Mouse (Mus musculus) forebrain, embryonic 10.5 days (tissue): ENCODE measurements around the gene Gipc2. TPM values are rescaled to one million over a fixed set of nuclear protein-coding genes. Genes with fewer than 3 reads are reported as not detected.

Source experiments
- DNase-seq: peaks from one replicate; pipeline ENCODE4 v3.0.0-alpha.2; 2017; ENCODE audit warnings: low spot score; ENCODE audit errors: extremely low spot score
- H3K27ac ChIP-seq: fragments of 300-500 bp; sonication (generic); 2 replicates; pipeline ENCODE4 v1.5.1; 2016; ENCODE audit warnings: mild to moderate bottlenecking
- H3K27me3 ChIP-seq: fragments of 300-500 bp; sonication (generic); 2 replicates; pipeline ENCODE4 v1.6.1; 2016; ENCODE audit warnings: mild to moderate bottlenecking; ENCODE audit not compliant: poor library complexity, severe bottlenecking
- H3K36me3 ChIP-seq: fragments of 300-500 bp; sonication (generic); replicated peaks from 2 replicates; pipeline ENCODE4 v1.6.1; 2016; ENCODE audit warnings: mild to moderate bottlenecking, moderate library complexity
- H3K4me1 ChIP-seq: fragments of 300-500 bp; sonication (generic); 2 replicates; pipeline ENCODE4 v1.6.1; 2016
- H3K4me3 ChIP-seq: fragments of 300-500 bp; sonication (generic); 2 replicates; pipeline ENCODE4 v1.5.1; 2016; ENCODE audit warnings: mild to moderate bottlenecking, moderate library complexity
- H3K9me3 ChIP-seq: fragments of 300-500 bp; sonication (generic); 2 replicates; pipeline ENCODE4 v1.6.1; 2016; ENCODE audit warnings: mild to moderate bottlenecking, moderate library complexity
- WGBS: fragments of 180-500 bp; shearing (Covaris S2); methylation state at CpG from one replicate; pipeline ENCODE4 v1.1.7; 2016; 5-methylcytosine and 5-hydroxymethylcytosine counted together
- polyA plus RNA-seq: library from polyadenylated mRNA; unstranded; fragments of >200 nt; fragmentation: Nextera tagmentation; extraction: Ambion mirVana; gene quantifications from 2 replicates; pipeline ENCODE4 v1.2.1, GENCODE M21; 2016

Gene Gipc2
- polyA plus RNA-seq, result 1.9 and 3.5 TPM in 2 replicates

DNA sequence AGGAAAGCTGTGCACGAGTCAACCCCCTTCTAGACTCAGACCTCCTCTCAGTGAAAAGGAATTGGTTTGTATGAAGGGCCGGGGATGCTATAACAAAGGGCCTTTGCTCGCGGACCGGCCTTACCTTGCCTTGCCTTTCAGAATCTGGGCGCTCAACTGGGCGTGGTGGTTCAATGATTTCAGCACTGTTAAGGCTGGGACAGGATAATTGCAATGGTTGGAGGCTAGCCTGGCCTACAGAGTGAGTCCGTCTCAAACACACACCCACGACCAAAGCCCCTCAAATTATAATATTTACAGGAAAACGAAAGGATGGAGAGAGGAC is at the start of gene Gipc2:
Gipc2 (minus strand) TSS at position 132 of the 325 bp plus-strand sequence.
- peaks cover 53% of the 10 kb centered on the region for H3K27me3 ChIP-seq
- 5% methylated on average over 10 of the region's 10 CpGs for WGBS
- H3K4me3 ChIP-seq, result peak within 1 kb of the TSS; percentile 65
- no peaks in the 10 kb centered on the region for H3K36me3 ChIP-seq
- H3K27ac ChIP-seq, result peak within 1 kb of the TSS; percentile 79
- H3K4me1 ChIP-seq, result peaks cover 28% of the 10 kb centered on the region
- peak; percentile 30 for DNase-seq
- H3K9me3 ChIP-seq, result no peaks in the 10 kb centered on the region; the same call in 1 of the 2 replicates

DNA sequence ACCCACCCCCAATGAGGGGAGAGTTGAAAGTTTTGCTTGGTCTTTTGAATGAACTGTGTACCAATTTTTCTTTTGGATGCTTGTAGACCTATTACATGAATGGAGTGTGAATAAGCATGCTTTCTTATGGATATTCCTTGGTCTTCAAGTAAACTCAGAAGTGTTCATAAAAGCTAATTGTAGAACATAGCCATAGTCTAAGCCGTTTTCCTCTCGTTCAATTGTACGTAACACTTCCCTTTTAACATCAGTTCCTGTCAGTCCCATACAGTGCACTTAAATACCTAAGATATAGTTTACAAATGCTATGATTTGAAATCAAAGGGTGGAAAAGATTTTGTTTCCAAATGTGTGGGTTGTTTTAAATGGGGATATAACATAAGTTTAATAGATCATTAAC is 47.4 kb upstream of the Gipc2 start:
- H3K36me3 ChIP-seq, result peaks cover 57% of the 10 kb centered on the region
- no peak overlapping the region for H3K27ac ChIP-seq
- peak overlapping the region; percentile 99 for H3K4me3 ChIP-seq
- no peaks in the 10 kb centered on the region for H3K9me3 ChIP-seq
- WGBS, result 78% methylated on average over 3 of the region's 3 CpGs
- H3K4me1 ChIP-seq, result peaks cover 39% of the 10 kb centered on the region
- DNase-seq, result no peak
- no peaks in the 10 kb centered on the region for H3K27me3 ChIP-seq

DNA sequence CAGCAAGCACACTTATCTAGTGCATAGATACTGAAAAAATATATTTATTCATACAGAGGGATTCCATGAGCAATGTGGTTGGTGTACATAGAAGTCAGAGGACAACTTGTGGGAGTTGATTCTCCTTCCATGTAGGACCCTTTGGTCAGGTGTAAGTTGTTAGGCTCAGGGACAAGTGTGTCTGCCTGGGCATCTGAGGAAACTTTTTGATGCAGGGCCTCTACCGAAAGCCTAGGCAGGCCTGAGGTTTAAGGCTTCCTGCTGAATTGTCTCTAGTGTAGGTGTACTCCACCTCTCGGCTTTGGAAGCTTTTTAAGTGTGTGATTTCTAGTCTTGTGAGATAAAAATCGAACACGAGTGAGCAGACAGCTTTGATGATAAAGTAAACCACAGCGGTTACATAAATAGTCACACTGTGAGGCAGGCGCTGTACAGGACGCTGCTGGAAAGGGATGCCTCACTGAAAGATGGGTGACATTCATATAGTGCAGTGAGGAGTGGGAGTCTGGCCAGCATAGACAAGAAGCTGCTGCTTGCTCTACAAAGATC is 45.8 kb upstream of the Gipc2 start:
- Histone ChIP-seq H3K27me3 (no peaks in the 10 kb centered on the region), H3K4me3 (peak overlapping the region; percentile 99), H3K9me3 (no peaks in the 10 kb centered on the region), H3K4me1 (peaks cover 41% of the 10 kb centered on the region), H3K27ac (peak overlapping the region; percentile 100), H3K36me3 (peaks cover 56% of the 10 kb centered on the region)
- WGBS, result 59% methylated on average over 7 of the region's 7 CpGs
- no peak for DNase-seq

DNA sequence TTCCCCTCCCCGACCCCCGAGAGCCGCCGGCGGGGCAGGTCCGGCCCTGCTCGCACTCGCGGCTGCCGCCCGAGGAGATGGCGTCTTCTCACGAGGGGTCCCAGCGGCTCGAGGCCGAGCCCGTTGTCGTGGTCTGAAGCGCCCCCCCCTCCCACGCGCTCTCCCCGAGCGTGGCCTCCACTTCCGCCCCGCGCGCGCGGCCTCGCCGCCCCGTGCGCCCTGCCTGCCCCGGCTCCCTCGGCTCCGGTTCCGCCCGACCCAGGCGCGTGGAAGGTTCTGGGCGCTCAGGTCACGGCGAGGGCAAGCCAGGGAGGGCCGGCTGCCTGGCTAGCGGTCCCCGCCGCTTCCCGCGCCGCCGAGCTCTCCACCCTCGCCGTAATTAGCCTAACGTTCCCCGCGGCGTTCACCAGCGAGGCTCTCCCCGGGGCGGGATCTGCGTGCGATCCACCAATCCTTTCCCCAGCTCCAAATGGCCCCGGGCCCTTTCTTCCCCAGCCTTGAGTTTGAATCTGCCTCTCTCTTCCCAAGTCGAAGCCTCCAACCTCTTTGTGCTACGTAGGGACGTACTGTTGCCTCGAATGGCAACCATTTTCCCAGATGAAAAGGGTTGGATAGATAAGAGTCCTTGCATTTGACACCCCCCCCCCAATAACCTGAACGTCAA is 44.8 kb upstream of the Gipc2 start:
- WGBS, result 1% methylated on average over 66 of the region's 68 CpGs
- Histone ChIP-seq H3K4me1 (peaks cover 40% of the 10 kb centered on the region), H3K36me3 (peaks cover 50% of the 10 kb centered on the region), H3K9me3 (no peaks in the 10 kb centered on the region), H3K4me3 (peak overlapping the region; percentile 99), H3K27ac (peak overlapping the region; percentile 100), H3K27me3 (no peaks in the 10 kb centered on the region)
- peak; percentile 73 for DNase-seq

DNA sequence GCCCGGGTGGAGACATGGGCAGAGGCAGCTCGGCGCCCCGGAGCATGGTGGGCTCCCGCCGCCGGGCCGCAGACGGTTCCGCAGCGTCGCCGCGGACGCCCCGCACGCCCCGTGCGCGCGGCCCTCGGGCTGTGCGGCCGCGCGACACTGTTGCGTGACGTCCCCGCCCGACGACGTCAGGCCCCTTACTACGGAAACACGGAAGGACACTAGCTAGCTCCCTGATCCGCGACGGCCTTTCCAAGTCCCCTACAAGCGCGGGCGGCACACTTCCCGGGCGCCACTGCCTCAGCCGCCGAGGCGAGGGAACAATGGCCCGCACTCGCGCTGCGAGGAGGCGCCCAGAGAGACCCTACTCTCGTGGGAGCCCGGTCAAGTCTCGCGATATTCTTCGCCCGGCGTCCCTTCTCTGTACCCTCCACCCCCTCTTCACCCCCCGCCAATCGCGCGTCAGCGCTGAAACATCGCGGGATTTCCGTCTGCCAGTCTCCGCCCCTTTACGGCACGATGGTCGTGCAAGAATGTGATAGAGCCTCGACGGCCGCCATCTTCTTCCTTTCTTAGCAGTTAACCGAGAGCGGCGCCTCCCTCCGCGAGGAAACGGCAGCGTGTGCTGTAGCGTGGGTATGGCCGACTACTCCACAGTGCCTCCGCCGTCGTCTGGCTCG is 44.1 kb upstream of the Gipc2 start, which contains the start of the genes Dnajb4 and Fubp1:
Dnajb4 (minus strand) TSS at position 336 of the 668 bp plus-strand sequence.
Fubp1 (plus strand) TSS at position 456 of the 668 bp plus-strand sequence.
- H3K27ac ChIP-seq, result peak within 1 kb of the TSS; percentile 100
- DNase-seq, result peak; percentile 100
- peak within 1 kb of the TSS; percentile 99 for H3K4me3 ChIP-seq
- H3K36me3 ChIP-seq, result peaks cover 42% of the 10 kb centered on the region
- WGBS, result under 1% methylated on average over 85 of the region's 85 CpGs
- no peaks in the 10 kb centered on the region for H3K9me3 ChIP-seq
- H3K4me1 ChIP-seq, result peaks cover 38% of the 10 kb centered on the region
- no peaks in the 10 kb centered on the region for H3K27me3 ChIP-seq

DNA sequence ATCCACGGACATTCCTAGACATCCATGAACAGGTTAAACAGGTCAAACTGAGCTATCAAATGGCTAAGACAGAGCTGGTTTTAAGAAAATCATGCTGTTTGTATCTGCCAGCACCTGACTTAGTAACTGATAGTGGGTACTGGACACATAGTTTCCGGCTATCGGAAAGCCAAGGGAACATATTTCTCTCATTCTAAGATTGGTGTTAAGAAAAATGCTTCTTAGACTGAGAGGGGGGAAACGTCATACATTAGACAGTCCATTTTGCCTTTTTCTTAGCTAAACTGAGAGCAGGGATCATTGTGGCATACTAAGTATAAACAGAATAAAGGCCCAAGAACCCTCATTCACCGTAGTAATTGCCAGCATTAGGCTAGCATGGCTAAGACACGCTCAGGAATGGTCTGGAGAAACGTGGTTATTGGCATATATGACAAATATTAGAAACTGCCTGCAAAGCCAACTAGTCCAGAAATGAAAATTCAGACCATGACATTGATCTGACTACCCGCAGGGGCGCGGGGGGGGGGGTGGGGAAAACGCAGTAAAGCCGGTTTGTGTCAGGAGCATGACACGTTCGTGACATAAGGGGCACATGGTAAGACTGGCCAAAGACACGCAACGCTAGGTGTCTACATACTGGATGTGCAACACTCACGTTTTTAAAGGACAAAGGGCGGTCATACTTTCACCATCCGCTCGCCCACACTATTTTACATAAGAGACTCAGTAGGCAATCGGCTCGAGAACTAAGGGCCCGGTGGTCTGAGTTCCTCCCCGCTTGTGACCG is 43.3 kb upstream of the Gipc2 start:
- Histone ChIP-seq H3K4me3 (peak overlapping the region; percentile 99), H3K4me1 (peaks cover 34% of the 10 kb centered on the region), H3K9me3 (no peaks in the 10 kb centered on the region), H3K36me3 (peaks cover 35% of the 10 kb centered on the region), H3K27ac (peak overlapping the region; percentile 100), H3K27me3 (no peaks in the 10 kb centered on the region)
- WGBS, result 8% methylated on average over 25 of the region's 25 CpGs
- no peak for DNase-seq

DNA sequence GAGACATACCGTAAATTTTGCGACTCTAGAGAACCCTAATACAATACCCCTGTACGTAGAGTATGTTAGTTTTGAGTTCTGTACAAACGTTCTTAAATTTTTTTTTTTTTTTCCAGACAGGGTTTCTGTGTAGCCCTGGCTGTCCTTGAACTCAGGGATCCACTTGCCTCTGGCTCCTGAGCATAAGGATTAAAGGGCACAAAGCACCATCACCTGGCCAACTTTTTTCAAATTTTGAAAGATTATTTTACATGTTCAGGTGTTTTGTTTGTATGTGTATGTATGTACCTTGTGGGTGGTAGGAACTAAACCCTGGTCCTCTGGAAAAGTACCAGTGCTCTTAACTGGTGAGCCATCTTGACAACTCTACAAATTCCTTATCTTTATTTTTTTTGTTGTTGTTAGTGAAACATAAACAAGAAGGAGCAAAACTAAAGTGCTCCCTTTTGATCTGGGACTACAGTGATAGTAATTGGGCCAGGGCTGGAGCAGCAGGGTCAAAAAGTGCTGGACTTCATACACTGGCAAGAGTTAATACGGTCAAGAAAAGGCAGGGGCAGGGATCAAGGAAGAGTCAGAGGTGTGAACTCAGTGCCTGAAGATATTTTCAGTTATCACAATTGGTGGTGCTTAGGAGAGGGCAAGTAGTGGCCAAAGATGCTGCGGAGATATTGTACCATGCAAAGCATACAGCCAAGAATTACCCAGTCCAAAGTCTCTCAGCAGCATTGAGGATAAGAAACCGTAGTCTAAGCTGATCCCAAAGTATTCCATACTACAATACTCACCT is 42.3 kb upstream of the Gipc2 start:
- peaks cover 33% of the 10 kb centered on the region for H3K36me3 ChIP-seq
- peak overlapping the region; percentile 99 for H3K4me3 ChIP-seq
- no peaks in the 10 kb centered on the region for H3K9me3 ChIP-seq
- WGBS, result 92% methylated on average over 7 of the region's 7 CpGs
- no peak for DNase-seq
- no peaks in the 10 kb centered on the region for H3K27me3 ChIP-seq
- H3K27ac ChIP-seq, result peak overlapping the region; percentile 100; the same call in 1 of the 2 replicates
- peaks cover 28% of the 10 kb centered on the region for H3K4me1 ChIP-seq

DNA sequence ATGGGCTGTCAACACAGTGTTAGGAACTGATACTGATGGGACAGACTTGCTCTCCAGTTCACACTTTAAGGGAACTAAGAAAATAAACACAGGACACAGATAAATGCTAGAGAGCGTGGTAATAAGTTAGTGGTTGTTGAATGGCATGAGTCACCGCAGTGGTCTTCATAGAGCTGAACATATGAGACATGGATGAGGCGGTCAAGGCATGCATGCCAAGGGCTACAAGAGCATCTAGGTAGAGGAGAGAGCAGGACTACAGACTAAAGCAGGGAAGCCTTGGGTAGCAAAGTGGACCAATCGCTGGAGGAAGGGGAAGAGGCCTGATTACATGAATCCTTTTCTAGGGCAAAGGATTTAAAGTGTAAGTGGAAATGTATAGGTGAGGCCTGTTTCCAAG is 41.1 kb upstream of the Gipc2 start:
- Histone ChIP-seq H3K36me3 (peaks cover 25% of the 10 kb centered on the region), H3K27me3 (no peaks in the 10 kb centered on the region), H3K4me3 (no peak overlapping the region), H3K9me3 (no peaks in the 10 kb centered on the region), H3K4me1 (peaks cover 16% of the 10 kb centered on the region), H3K27ac (no peak overlapping the region)
- WGBS, result 95% methylated on average over 4 of the region's 4 CpGs
- no peak for DNase-seq

DNA sequence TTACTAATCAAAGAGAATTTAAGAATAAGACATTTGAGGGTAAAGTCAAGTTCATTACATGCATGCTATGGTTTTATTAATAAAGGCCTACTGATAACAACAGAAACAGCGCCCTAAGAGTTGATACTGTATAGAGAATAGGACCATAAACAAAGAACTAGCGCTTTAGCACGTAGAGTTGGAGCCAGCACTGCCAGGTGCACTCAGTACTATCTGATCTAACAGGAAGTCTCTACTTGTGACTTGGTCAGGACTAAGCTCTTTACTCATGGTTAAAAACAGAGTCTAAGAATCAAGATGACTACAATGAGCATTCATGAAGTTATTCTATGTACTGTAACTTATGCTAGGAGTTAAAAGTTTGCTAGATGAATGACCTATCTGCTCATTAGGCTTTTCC is 38.5 kb upstream of the Gipc2 start:
- Histone ChIP-seq H3K9me3 (no peaks in the 10 kb centered on the region), H3K36me3 (peaks cover 20% of the 10 kb centered on the region), H3K4me1 (peaks cover 10% of the 10 kb centered on the region), H3K27ac (no peak overlapping the region), H3K4me3 (no peak overlapping the region), H3K27me3 (no peaks in the 10 kb centered on the region)
- 89% methylated on average over 3 of the region's 3 CpGs for WGBS
- DNase-seq, result no peak

DNA sequence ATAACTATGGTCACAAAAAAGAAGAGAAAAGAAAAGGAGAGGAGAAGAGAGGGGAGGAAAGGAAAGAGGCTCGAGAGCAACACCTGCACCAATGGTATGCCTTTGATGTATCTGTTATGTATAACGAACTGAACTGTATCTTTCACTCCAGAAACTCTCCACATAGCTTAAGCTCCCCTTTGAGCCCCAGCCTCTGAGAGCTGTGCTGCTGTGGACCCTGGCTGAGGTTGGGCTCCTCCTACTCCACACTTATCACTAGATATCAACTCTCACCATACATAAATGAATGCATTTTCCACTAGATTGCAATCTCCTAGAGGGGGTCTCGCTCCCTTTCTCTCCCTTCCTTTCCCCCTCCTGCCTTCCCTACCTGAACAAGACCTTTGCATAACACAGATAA is 38.0 kb upstream of the Gipc2 start:
- peaks cover 7% of the 10 kb centered on the region for H3K4me1 ChIP-seq
- H3K27ac ChIP-seq, result no peak overlapping the region
- H3K4me3 ChIP-seq, result no peak overlapping the region
- DNase-seq, result no peak
- H3K9me3 ChIP-seq, result no peaks in the 10 kb centered on the region
- WGBS, result 62% methylated on average over 3 of the region's 3 CpGs
- H3K36me3 ChIP-seq, result peaks cover 20% of the 10 kb centered on the region
- H3K27me3 ChIP-seq, result no peaks in the 10 kb centered on the region

DNA sequence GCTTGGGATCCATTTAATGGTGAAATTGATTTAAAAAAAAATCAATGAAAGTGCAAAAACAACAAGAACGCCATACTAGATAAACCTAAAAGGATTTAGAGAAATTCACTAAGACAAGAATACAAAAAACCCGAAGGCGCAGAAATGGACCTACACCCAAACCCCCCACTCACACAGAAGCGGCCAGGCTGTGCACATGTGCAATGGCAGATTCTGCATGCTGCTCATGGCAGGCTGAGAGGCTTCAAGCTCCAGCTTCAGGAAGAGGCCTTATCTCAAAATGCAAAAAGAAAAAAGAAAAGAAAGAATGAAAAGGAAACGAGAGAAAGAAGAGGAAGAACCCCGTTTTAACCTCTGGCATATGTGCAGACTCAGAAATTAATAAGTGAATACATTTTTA is 37.4 kb upstream of the Gipc2 start:
- Histone ChIP-seq H3K9me3 (no peaks in the 10 kb centered on the region), H3K27ac (no peak overlapping the region), H3K4me3 (no peak overlapping the region), H3K36me3 (peaks cover 19% of the 10 kb centered on the region), H3K4me1 (peaks cover 2% of the 10 kb centered on the region), H3K27me3 (no peaks in the 10 kb centered on the region)
- no peak for DNase-seq
- 92% methylated on average over 6 of the region's 6 CpGs for WGBS

DNA sequence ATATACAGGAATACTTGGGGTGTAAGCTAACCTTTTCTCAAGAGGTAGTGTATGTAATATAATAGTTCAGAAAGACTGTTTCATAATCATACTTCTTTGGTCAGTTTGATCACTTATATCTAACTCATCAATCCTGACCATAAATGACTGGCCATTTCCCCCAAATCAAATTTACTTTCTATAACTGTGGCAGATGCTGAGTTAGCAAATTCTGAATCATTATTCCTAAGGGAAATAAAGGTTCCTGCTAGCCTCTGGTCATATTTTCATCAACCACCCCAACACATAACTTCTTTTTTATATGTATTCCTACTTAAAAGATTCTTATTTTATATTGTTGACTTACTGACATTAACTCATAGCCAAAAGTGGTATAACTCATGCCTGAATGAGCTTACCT is 36.9 kb upstream of the Gipc2 start:
- Histone ChIP-seq H3K4me1 (no peaks in the 10 kb centered on the region), H3K9me3 (no peaks in the 10 kb centered on the region), H3K36me3 (peaks cover 14% of the 10 kb centered on the region), H3K4me3 (no peak overlapping the region), H3K27me3 (no peaks in the 10 kb centered on the region), H3K27ac (no peak overlapping the region)
- no peak for DNase-seq
